Mouse (Mus musculus) megakaryocyte progenitor cell, adult 5-6 weeks (primary cell): ENCODE measurements around the gene Nrm. TPM values are rescaled to one million over a fixed set of nuclear protein-coding genes. Genes with fewer than 3 reads are reported as not detected.
A peak's percentile ranks its signal among the peaks of the same experiment; 100 is the strongest.
"Not testable (repeated sequence)": the region's sequence is repeated elsewhere in the genome, so short reads cannot be mapped to it uniquely, and the experiment has no call there.

Source experiments
- ATAC-seq: replicated peaks from 2 replicates; pipeline ENCODE4 v1.8.0; 2016; ENCODE audit warnings: mild to moderate bottlenecking, moderate TSS enrichment, inconsistent platforms; ENCODE audit not compliant: poor library complexity
- total RNA-seq, 2 experiments: library from RNA; stranded (forward) in 1 of 2; stranded (reverse) in 1 of 2; fragments of 157-497, 149-512 nt in 1 of 2; fragments of 200-1000 nt in 1 of 2; gene quantifications; 2 replicates each; pipeline versions ENCODE4 v1.2.3 to v1.2.4; 2015 to 2017

The Nrm gene
- total RNA-seq, 2 experiments from 2014 or later = 43.1 to 47.4 TPM

GRCm38 (mm10) chr17:35834696-35835422 is 26.3 kb upstream of the Nrm start:
- ATAC-seq = no peak

GRCm38 (mm10) chr17:35835424-35836140 is 25.5 kb upstream of the Nrm start:
- no peak for ATAC-seq

- peak; percentile 27 for ATAC-seq
These were observed 24.7 kb upstream of the Nrm start for GRCm38 (mm10) chr17:35836178-35836965.

- peak; percentile 19 for ATAC-seq
These were observed 24.1 kb upstream of the Nrm start for GRCm38 (mm10) chr17:35836991-35837422.

- ATAC-seq = no peak
These were observed 23.6 kb upstream of the Nrm start for GRCm38 (mm10) chr17:35837487-35837886.

- peak; percentile 39 for ATAC-seq
These were observed 23.0 kb upstream of the Nrm start, which contains the start of gene Tubb5 for GRCm38 (mm10) chr17:35838122-35838544. Gene Tubb5 (minus strand): TSS chr17:35838306.

DNA sequence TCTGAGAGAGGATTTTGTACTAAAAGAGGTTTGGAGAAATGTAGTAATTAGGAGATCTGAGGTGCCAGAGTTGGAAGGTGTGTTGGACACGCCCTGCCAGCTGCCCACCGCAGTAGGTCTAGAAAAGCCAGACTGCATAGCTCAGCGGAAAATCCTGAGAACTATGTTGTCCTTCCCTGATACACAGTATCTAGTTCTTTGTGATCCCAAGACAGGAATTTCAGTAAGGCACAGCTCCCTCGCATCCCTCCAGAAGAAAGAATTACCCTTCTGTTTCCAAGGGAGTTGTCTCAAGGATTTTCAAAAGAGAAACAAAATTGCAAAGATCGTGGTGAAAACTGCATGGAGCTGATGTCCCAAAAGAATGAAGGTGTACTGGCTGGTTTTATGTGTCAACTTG is 22.5 kb upstream of the Nrm start:
- no peak for ATAC-seq

DNA sequence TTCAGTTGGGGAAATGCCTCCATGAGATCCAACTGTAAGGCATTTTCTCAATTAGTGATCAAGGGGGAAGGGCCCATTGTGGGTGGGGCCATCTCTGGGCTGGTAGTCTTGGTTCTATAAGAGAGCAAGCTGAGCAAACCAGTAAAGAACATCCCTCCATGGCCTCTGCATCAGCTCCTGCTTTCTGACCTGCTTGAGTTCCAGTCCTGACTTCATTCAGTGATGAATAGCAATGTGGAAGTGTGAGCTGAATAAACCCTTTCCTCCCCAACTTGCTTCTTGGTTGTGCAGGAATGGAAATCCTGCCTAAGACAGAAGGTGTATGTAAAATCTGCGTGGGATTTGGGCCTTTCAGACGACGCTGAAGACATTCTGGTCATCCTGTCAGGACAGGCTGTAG is 22.1 kb upstream of the Nrm start:
- not testable (repeated sequence) for ATAC-seq

- no peak for ATAC-seq
These were observed 20.6 kb upstream of the Nrm start for GRCm38 (mm10) chr17:35840561-35840960.

GRCm38 (mm10) chr17:35841076-35841950 is 19.8 kb upstream of the Nrm start, which contains the start of gene Mdc1:
Gene Mdc1 (plus strand): TSS chr17:35841515.
- peak; percentile 71 for ATAC-seq

DNA sequence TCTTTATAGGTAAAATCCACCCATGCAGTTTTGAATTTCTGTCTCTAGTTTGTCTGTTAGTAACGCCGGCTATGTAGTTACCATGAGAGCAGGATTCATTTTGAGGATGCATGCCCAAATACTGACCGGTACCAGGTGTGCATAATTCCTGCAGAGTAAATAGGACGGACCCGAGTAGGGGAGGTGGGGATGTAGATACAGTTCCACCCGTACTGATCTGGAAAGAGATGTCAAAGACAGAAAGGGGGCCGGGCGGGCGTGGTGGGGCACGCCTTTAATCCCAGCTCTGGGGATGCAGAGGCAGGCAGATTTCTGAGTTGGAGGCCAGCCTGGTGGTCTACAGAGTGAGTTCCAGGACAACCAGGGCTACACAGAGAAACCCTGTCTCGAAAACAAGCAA is 19.1 kb upstream of the Nrm start:
- ATAC-seq = no peak

GRCm38 (mm10) chr17:35843514-35843913 is 17.6 kb upstream of the Nrm start:
- no peak for ATAC-seq

- ATAC-seq = peak; percentile 21; the same call in 1 of the 2 replicates
These were observed 13.0 kb upstream of the Nrm start for GRCm38 (mm10) chr17:35848112-35848511.

GRCm38 (mm10) chr17:35850974-35851373 is 10.1 kb upstream of the Nrm start:
- ATAC-seq = peak; percentile 97

DNA sequence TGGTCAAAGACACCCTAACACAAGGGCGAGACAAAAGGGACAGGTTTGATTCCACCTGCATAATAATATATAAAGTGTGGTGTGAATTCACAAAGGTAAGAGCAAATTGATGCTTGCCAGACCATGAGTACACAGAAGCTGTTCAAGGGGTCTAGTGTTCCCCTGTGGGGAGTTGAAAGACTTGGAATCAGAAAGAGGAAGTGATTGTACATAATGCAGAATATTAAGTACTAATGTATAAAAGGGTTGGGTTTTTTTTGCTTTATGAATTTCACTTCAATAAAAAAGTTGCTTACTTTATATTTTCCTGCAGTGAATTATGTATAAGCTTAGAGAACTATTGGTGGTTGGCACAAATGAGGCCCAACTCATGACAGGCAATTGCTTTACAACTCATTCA is 1.7 kb upstream of the Nrm start:
- no peak for ATAC-seq

GRCm38 (mm10) chr17:35859835-35860234 is 1.3 kb upstream of the Nrm start:
- no peak for ATAC-seq

- no peak for ATAC-seq
These were observed 304 bp upstream of the Nrm start for GRCm38 (mm10) chr17:35860831-35861197.

DNA sequence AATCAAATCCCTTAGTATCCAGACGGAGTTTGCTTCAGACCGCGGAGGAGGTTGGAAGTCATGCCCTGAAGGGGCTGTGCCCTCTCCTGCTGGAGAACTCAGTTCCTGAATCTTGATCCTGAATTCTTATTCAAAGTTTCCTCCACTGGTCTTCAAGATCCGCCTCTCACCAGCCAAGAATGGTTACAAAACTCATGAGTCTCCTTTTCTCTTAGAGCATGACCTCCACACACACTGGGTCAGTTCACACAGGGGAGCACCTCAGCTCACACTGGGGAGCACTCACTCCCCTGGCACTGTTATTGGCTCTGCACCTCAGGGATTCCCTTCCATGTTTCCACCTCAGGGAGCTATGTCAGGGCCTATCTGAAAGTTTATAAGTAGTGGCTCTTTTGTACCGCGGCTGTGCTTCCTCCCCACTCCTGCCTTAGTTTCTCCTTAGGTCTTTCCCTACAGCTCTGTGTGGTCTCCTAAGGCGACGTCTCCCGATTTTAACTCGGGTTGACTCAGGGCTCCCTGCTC is 3.8 kb downstream of the Nrm start:
- no peak for ATAC-seq

DNA sequence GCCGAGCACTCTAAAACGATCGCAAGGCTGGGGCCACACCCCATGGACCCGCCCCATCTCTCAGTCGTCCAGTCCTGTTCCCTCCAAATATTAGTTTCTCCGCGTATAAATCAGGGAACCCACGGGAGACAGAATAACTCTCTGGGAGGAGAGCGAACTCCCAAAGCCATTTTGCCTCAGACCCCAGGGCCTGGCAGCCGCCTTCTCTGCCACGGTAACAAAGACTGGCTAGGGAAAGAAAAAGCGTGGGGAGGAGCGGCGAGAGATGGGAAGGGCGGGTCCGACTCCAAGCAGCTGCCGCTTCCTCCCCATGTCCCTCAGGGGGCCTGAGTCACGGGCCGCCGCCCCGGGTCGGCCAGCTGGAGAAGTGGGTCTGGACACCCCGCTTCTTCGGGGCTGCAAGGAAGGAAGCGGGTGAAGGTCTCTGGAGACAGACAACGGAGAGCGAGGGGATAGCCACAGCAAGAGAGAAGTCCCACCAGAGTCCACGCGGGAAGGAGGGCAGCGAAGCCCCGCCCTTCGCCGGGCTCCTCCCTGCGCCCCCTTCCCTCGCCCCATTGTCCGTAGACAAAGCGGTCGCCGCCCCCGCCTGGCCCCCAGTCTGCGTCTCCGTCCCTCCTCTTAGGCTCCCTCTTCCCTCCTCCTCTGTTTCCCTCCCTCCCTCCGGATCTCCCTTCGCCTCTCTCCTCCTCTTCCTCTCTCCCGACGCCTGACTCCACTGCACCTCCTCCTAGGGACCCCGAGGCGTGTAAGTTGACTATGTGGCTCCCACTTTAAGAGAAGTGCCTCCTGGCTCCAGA is 4.6 kb downstream of the Nrm start, which contains the start of gene Ppp1r18:
TSS of gene Ppp1r18 (plus strand) at position 113 of the 800 bp plus-strand sequence.
- no peak for ATAC-seq
